Mouse (Mus musculus): Measurements from ENCODE around the gene Tas2r126. TPM values are rescaled to one million over a fixed set of nuclear protein-coding genes. Genes with fewer than 3 reads are reported as not detected.
"Not testable (repeated sequence)": the region's sequence is repeated elsewhere in the genome, so short reads cannot be mapped to it uniquely, and the experiment has no call there.

The Tas2r126 gene
- polyA plus RNA-seq, 1 experiment from 2014 or later, result not detected

DNA sequence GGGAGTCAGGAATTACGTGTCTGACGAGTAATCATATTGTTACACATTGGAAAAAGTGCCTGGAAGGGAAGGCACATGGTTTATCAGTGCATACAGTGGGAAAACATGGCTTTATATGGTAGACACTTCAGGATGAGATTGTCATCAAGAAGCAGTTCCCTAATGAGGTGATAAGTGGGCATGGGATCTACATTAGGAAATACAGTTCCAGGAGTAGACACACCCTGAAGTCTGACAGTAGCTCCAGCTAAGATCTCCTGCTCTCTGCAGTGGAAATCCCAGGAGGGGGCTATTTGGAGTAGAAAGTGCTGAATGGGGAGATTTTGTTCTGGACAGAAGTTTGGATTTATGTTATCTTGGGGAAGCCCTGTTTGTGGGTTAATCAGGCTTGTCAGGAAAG lies 7.1 kb downstream of the Tas2r126 start:
- WGBS (ENCODE audit: missing documents), result 100% methylated on average over 2 of the region's 2 CpGs

DNA sequence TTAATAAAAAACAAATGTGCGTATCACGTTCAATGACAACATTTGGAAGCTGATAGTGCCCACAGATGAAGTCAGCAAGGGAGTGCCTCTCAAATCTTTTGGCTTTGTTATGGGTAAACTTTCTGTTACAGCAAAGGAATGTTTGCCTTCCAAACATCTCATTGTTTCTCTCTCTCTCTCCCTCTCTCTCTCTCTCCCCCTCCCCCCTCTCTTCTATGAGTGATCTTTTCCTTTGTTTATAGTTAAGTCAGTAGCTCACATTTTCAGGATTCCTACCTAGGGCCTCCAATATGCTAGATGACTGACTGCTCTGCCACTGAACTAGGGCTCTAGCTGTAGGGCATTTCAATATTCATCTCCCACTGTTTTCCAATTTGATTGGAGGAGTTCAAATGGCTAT lies 10.2 kb downstream of the Tas2r126 start:
- no peaks in the 10 kb centered on the region for H3K36me3 ChIP-seq (ENCODE audit: inconsistent target)
- WGBS (ENCODE audit: missing documents), result 93% methylated on average over 2 of the region's 2 CpGs
- H3K27ac ChIP-seq, result no peak overlapping the region
- H3K4me3 ChIP-seq (ENCODE audit: inconsistent target), result no peak overlapping the region
- H3K79me2 ChIP-seq (ENCODE audit: inconsistent target), result no peaks in the 10 kb centered on the region

More for the DNA sequence above, 7.1 kb downstream of the Tas2r126 start:
- Histone ChIP-seq H3K27ac (no peak overlapping the region), H3K36me3 (ENCODE audit: inconsistent target) (no peaks in the 10 kb centered on the region), H3K4me3 (ENCODE audit: inconsistent target) (no peak overlapping the region), H3K79me2 (ENCODE audit: inconsistent target) (no peaks in the 10 kb centered on the region)

DNA sequence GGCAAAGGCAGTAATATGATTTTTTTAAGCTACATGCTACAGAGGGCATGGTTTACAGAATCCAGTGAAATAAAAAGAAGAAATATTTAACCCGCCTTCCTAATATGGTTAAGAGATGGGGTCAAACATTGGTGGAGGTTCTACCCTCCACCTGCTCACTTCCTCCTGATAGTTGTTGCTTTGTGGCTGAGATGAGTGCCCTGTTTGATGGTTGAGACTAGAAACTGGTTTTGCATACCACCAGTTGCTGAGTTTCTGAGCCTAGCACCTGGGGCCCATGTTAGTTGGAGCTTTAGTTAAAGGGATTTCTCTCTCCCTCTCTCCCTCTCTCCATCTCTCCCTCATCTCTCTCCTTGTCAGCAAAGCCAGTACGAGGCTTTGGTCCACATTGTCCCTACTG lies 13.0 kb downstream of the Tas2r126 start:
- Histone ChIP-seq H3K27ac (no peak overlapping the region), H3K4me3 (ENCODE audit: inconsistent target) (no peak overlapping the region), H3K79me2 (ENCODE audit: inconsistent target) (no peaks in the 10 kb centered on the region), H3K36me3 (ENCODE audit: inconsistent target) (no peaks in the 10 kb centered on the region)
- 90% methylated on average over 2 of the region's 2 CpGs for WGBS (ENCODE audit: missing documents)

GRCm38 (mm10) chr6:42465096-42465495 lies 30.8 kb downstream of the Tas2r126 start, which contains the start of gene Olfr458:
Gene Olfr458, minus strand, starts transcription at chr6:42465196.
- Histone ChIP-seq H3K36me3 (ENCODE audit: inconsistent target) (no peaks in the 10 kb centered on the region), H3K4me3 (ENCODE audit: inconsistent target) (no peak within 1 kb of the TSS), H3K27ac (no peak within 1 kb of the TSS), H3K79me2 (ENCODE audit: inconsistent target) (no peaks in the 10 kb centered on the region)
- 100% methylated on average over 1 of the region's 1 CpGs for WGBS (ENCODE audit: missing documents)

DNA sequence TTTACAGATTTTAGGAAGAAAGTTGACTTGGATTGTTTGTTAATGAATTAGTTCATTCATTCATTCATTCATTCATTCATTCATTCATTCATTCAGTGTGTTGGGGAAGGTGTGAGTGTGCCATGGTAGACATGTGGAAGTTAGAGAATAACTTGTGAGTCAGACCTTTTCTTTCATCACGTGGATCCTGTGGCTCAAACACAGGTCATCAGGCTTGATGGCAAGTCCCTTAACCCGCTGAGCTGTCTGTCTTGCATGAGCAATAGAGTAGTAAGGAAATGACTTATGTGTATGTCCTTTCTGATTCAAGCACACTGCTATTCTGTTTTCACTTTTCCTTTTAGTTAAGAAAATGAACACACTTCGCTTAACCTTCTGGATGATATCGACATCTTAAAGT lies 36.2 kb downstream of the Tas2r126 start:
- H3K79me2 ChIP-seq (ENCODE audit: inconsistent target), result no peaks in the 10 kb centered on the region
- no peak overlapping the region for H3K4me3 ChIP-seq (ENCODE audit: inconsistent target)
- 88% methylated on average over 4 of the region's 4 CpGs for WGBS (ENCODE audit: missing documents)
- H3K36me3 ChIP-seq (ENCODE audit: inconsistent target), result no peaks in the 10 kb centered on the region
- no peak overlapping the region for H3K27ac ChIP-seq

DNA sequence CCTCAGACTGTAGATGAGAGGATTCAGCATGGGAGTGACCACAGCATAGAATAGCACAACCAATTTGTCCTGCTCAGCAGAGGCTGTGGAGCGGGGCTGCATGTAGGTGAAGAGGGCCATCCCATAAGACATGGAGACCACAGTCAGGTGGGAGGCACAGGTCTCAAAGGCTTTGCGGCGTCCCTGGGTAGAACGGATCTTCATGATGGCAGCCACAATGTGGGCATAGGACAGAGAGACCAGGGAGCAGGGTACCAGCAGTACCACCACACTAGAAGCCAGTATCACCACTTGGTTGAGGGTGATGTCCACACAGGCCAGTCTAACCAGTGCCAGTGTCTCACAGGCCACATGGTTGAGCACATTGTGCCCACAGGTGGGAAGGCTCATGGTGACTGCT lies 37.0 kb downstream of the Tas2r126 start:
- H3K79me2 ChIP-seq (ENCODE audit: inconsistent target); H3K27ac ChIP-seq; H3K4me3 ChIP-seq (ENCODE audit: inconsistent target); H3K36me3 ChIP-seq (ENCODE audit: inconsistent target): not testable (repeated sequence)
- 88% methylated on average over 4 of the region's 4 CpGs for WGBS (ENCODE audit: missing documents)

DNA sequence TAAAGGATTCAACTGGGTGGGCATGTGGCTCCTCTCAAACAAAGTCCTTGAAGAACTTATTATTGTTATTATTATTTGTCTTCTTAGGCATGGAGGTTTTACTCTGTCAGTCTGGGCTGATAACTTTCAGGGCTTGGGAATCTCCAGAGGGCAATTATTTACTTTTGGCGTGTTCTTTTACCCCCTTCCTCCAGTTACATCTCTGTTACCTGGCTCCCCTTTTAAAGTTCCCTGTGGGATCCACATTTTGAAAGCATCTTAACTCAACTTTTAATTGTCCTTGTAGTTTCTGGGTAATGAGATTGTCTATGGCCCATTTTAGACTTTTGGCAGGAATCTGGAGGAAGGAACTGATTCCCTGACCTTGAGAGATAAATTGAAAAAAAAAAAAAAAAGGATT lies 41.9 kb downstream of the Tas2r126 start, which contains the start of gene Olfr457:
Gene Olfr457 (minus strand): TSS at position 101 of the 400 bp plus-strand sequence.
- 100% methylated on average over 1 of the region's 1 CpGs for WGBS (ENCODE audit: missing documents)
- no peaks in the 10 kb centered on the region for H3K79me2 ChIP-seq (ENCODE audit: inconsistent target)
- no peak within 1 kb of the TSS for H3K4me3 ChIP-seq (ENCODE audit: inconsistent target)
- no peaks in the 10 kb centered on the region for H3K36me3 ChIP-seq (ENCODE audit: inconsistent target)
- no peak within 1 kb of the TSS for H3K27ac ChIP-seq

DNA sequence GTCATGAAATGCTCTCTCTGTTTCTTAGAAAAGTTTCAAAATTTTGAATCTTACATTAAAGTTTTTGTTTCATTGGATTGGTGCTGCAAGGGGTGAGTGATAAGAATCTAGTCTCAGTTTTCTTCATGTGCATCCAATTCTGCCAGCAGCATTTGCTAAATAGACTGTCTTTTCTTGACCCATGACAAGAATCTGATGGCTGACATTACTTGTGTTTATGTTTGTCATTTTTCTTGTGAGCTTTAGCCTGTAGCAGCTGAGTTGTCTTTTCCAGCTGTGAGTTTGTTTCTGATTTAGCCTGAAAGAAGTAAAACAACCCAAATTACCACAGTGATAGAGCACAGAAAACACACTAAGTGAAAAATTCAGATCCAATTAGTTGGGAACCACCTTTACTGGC lies 50.3 kb downstream of the Tas2r126 start:
- Histone ChIP-seq H3K4me3 (ENCODE audit: inconsistent target) (no peak overlapping the region), H3K79me2 (ENCODE audit: inconsistent target) (no peaks in the 10 kb centered on the region), H3K36me3 (ENCODE audit: inconsistent target) (no peaks in the 10 kb centered on the region), H3K27ac (no peak overlapping the region)

Other genes with a start within 250 kb of the Tas2r126 start
- gene Tas2r144, start 219.2 kb upstream of the Tas2r126 start, polyA plus RNA-seq (2018), result not detected in 3 replicates
- gene Gstk1, start 188.6 kb upstream of the Tas2r126 start, polyA plus RNA-seq (2018), result 4.0 to 4.3 TPM (median 4.2 TPM) in 3 replicates
- not detected in 3 replicates for gene Tmem139, start 172.6 kb upstream of the Tas2r126 start, polyA plus RNA-seq (2018)
- 7.8 to 14.4 TPM (median 10.2 TPM) in 3 replicates for gene Casp2, start 169.6 kb upstream of the Tas2r126 start, polyA plus RNA-seq (2018)
- 0.09 to 0.34 TPM in 2 of 3 replicates, not detected in the other for gene Clcn1, start 147.8 kb upstream of the Tas2r126 start, polyA plus RNA-seq (2018)
- not detected in 3 replicates for gene Fam131b, start 109.9 kb upstream of the Tas2r126 start, polyA plus RNA-seq (2018)
- gene Zyx, start 84.9 kb upstream of the Tas2r126 start, polyA plus RNA-seq (2018), result 63.6 to 176 TPM (median 108 TPM) in 3 replicates
- not detected in 3 replicates for gene Epha1, start 61.3 kb upstream of the Tas2r126 start, polyA plus RNA-seq (2018)
- not detected in 3 replicates for gene Tas2r143, start 34.3 kb upstream of the Tas2r126 start, polyA plus RNA-seq (2018)
- gene Tas2r135, start 29.1 kb upstream of the Tas2r126 start, polyA plus RNA-seq (2018), result not detected in 3 replicates
- gene Olfr458, start 30.7 kb downstream of the Tas2r126 start, polyA plus RNA-seq (2018), result not detected in 3 replicates
- not detected in 3 replicates for gene Olfr457, start 41.8 kb downstream of the Tas2r126 start, polyA plus RNA-seq (2018)
- not detected in 3 replicates for gene Olfr456, start 52.7 kb downstream of the Tas2r126 start, polyA plus RNA-seq (2018)
- not detected in 3 replicates for gene Olfr455, start 113.1 kb downstream of the Tas2r126 start, polyA plus RNA-seq (2018)
- not detected in 3 replicates for gene Tcaf3, start 163.2 kb downstream of the Tas2r126 start, polyA plus RNA-seq (2018)
- not detected in 3 replicates for gene Tcaf2, start 210.7 kb downstream of the Tas2r126 start, polyA plus RNA-seq (2018)

All from macrophage (primary cell).